Mouse (Mus musculus): ENCODE measurements around the gene Ric8b.

GRCm38 (mm10) chr10:84958597-84958996, 41.2 kb downstream of the Ric8b start:
- TF ChIP-seq CTCF (IDR thresholded peaks at IDR 0.05; ENCODE audit: extremely low read depth, insufficient read depth, insufficient read length, insufficient replicate concordance) (no peak), POLR2A (IDR thresholded peaks at IDR 0.05; ENCODE audit: low read depth, low read length) (no peak)

Data from spleen, adult 2 months (tissue).